Mouse (Mus musculus) bone marrow, adult 2 months (tissue): Measurements from ENCODE around the gene Myl4.

ENCODE experiments used
- CTCF ChIP-seq: fragments of 200-500 bp; IDR thresholded peaks from 2 replicates; pipeline ENCODE4 v1.5.1; 2011; ENCODE audit warnings: low read length, control low read depth; ENCODE audit not compliant: control insufficient read depth, insufficient read depth
- POLR2A ChIP-seq: fragments of 200-500 bp; IDR thresholded peaks from 2 replicates; pipeline ENCODE4 v1.6.1; 2011; ENCODE audit warnings: low read depth, mild to moderate bottlenecking, control low read depth, low read length, borderline replicate concordance; ENCODE audit not compliant: control insufficient read depth

GRCm38 (mm10) chr11:104588513-104588912, 38.0 kb downstream of the Myl4 start:
- TF ChIP-seq CTCF (no peak), POLR2A (no peak)
